Mouse (Mus musculus): Measurements from ENCODE around the gene Txndc11. TPM values are rescaled to one million over a fixed set of nuclear protein-coding genes. Genes with fewer than 3 reads are reported as not detected.

The Txndc11 gene
- polyA plus RNA-seq, 1 experiment from 2014 or later: 13.8 TPM

- Histone ChIP-seq H3K27ac (ENCODE audit: low read length) (no peak overlapping the region), H3K27me3 (ENCODE audit: control insufficient read depth, insufficient read depth, low read depth, low read length) (no peaks in the 10 kb centered on the region), H3K9me3 (replicated peaks; ENCODE audit: control insufficient read depth, low read length) (no peaks in the 10 kb centered on the region), H3K36me3 (ENCODE audit: control insufficient read depth, insufficient read depth) (peaks cover 23% of the 10 kb centered on the region; the same call in 1 of the 2 replicates), H3K4me3 (ENCODE audit: low read depth, low read length) (no peak overlapping the region), H3K9ac (ENCODE audit: low read depth, low read length) (no peak overlapping the region), H3K4me2 (ENCODE audit: low read depth, low read length) (no peak overlapping the region), H3K4me1 (ENCODE audit: control insufficient read depth, low read depth, low read length) (peaks cover 3% of the 10 kb centered on the region)
- 66% methylated on average over 10 of the region's 10 CpGs for WGBS (ENCODE audit: insufficient replicate concordance)
- ATAC-seq (ENCODE audit: low read depth): no peak
Measured at GRCm38 (mm10) chr16:11090836-11091570, 43.4 kb downstream of the Txndc11 start.

- ATAC-seq (ENCODE audit: low read depth): no peak
- Histone ChIP-seq H3K4me2 (ENCODE audit: low read depth, low read length) (no peak overlapping the region), H3K4me3 (ENCODE audit: low read depth, low read length) (no peak overlapping the region), H3K4me1 (ENCODE audit: control insufficient read depth, low read depth, low read length) (no peaks in the 10 kb centered on the region), H3K36me3 (ENCODE audit: control insufficient read depth, insufficient read depth) (peaks cover 35% of the 10 kb centered on the region), H3K9ac (ENCODE audit: low read depth, low read length) (no peak overlapping the region), H3K27ac (ENCODE audit: low read length) (no peak overlapping the region), H3K27me3 (ENCODE audit: control insufficient read depth, insufficient read depth, low read depth, low read length) (no peaks in the 10 kb centered on the region), H3K9me3 (replicated peaks; ENCODE audit: control insufficient read depth, low read length) (no peaks in the 10 kb centered on the region)
- WGBS (ENCODE audit: insufficient replicate concordance): 82% methylated on average over 5 of the region's 5 CpGs
Measured at GRCm38 (mm10) chr16:11086856-11087588, 47.4 kb downstream of the Txndc11 start.

- Histone ChIP-seq H3K4me1 (ENCODE audit: control insufficient read depth, low read depth, low read length) (no peaks in the 10 kb centered on the region), H3K27ac (ENCODE audit: low read length) (no peak overlapping the region), H3K36me3 (ENCODE audit: control insufficient read depth, insufficient read depth) (peaks cover 37% of the 10 kb centered on the region), H3K4me2 (ENCODE audit: low read depth, low read length) (no peak overlapping the region), H3K4me3 (ENCODE audit: low read depth, low read length) (no peak overlapping the region), H3K9ac (ENCODE audit: low read depth, low read length) (no peak overlapping the region), H3K9me3 (replicated peaks; ENCODE audit: control insufficient read depth, low read length) (no peaks in the 10 kb centered on the region), H3K27me3 (ENCODE audit: control insufficient read depth, insufficient read depth, low read depth, low read length) (no peaks in the 10 kb centered on the region)
- 75% methylated on average over 3 of the region's 3 CpGs for WGBS (ENCODE audit: insufficient replicate concordance)
- no peak for ATAC-seq (ENCODE audit: low read depth)
Measured at GRCm38 (mm10) chr16:11086299-11086698, 48.2 kb downstream of the Txndc11 start.

- Histone ChIP-seq H3K4me3 (ENCODE audit: low read depth, low read length) (no peak overlapping the region), H3K9me3 (replicated peaks; ENCODE audit: control insufficient read depth, low read length) (no peaks in the 10 kb centered on the region), H3K9ac (ENCODE audit: low read depth, low read length) (no peak overlapping the region), H3K36me3 (ENCODE audit: control insufficient read depth, insufficient read depth) (peaks cover 37% of the 10 kb centered on the region), H3K4me2 (ENCODE audit: low read depth, low read length) (no peak overlapping the region), H3K27ac (ENCODE audit: low read length) (no peak overlapping the region), H3K27me3 (ENCODE audit: control insufficient read depth, insufficient read depth, low read depth, low read length) (no peaks in the 10 kb centered on the region), H3K4me1 (ENCODE audit: control insufficient read depth, low read depth, low read length) (no peaks in the 10 kb centered on the region)
- 76% methylated on average over 8 of the region's 8 CpGs for WGBS (ENCODE audit: insufficient replicate concordance)
- ATAC-seq (ENCODE audit: low read depth): no peak
Measured at GRCm38 (mm10) chr16:11084181-11084580, 50.3 kb downstream of the Txndc11 start.

GRCm38 (mm10) chr16:11078216-11078869, 56.1 kb downstream of the Txndc11 start:
- no peaks in the 10 kb centered on the region for H3K9me3 ChIP-seq (replicated peaks; ENCODE audit: control insufficient read depth, low read length)
- no peak overlapping the region for H3K27ac ChIP-seq (ENCODE audit: low read length)
- H3K4me3 ChIP-seq (ENCODE audit: low read depth, low read length): no peak overlapping the region
- 11% methylated on average over 3 of the region's 3 CpGs for WGBS (ENCODE audit: insufficient replicate concordance)
- H3K36me3 ChIP-seq (ENCODE audit: control insufficient read depth, insufficient read depth): peaks cover 39% of the 10 kb centered on the region
- no peak overlapping the region for H3K4me2 ChIP-seq (ENCODE audit: low read depth, low read length)
- H3K4me1 ChIP-seq (ENCODE audit: control insufficient read depth, low read depth, low read length): no peaks in the 10 kb centered on the region; the same call in 1 of the 2 replicates
- no peak for ATAC-seq (ENCODE audit: low read depth)
- no peak overlapping the region for H3K9ac ChIP-seq (ENCODE audit: low read depth, low read length)
- H3K27me3 ChIP-seq (ENCODE audit: control insufficient read depth, insufficient read depth, low read depth, low read length): no peaks in the 10 kb centered on the region

GRCm38 (mm10) chr16:11077601-11078201, 56.7 kb downstream of the Txndc11 start:
- no peaks in the 10 kb centered on the region for H3K27me3 ChIP-seq (ENCODE audit: control insufficient read depth, insufficient read depth, low read depth, low read length)
- H3K4me3 ChIP-seq (ENCODE audit: low read depth, low read length): no peak overlapping the region
- no peak overlapping the region for H3K27ac ChIP-seq (ENCODE audit: low read length)
- H3K36me3 ChIP-seq (ENCODE audit: control insufficient read depth, insufficient read depth): peaks cover 39% of the 10 kb centered on the region
- no peak for ATAC-seq (ENCODE audit: low read depth)
- no peaks in the 10 kb centered on the region; the same call in 1 of the 2 replicates for H3K4me1 ChIP-seq (ENCODE audit: control insufficient read depth, low read depth, low read length)
- H3K9ac ChIP-seq (ENCODE audit: low read depth, low read length): no peak overlapping the region
- WGBS (ENCODE audit: insufficient replicate concordance): 82% methylated on average over 9 of the region's 9 CpGs
- no peak overlapping the region for H3K4me2 ChIP-seq (ENCODE audit: low read depth, low read length)
- no peaks in the 10 kb centered on the region for H3K9me3 ChIP-seq (replicated peaks; ENCODE audit: control insufficient read depth, low read length)

GRCm38 (mm10) chr16:11073060-11073459, 61.4 kb downstream of the Txndc11 start:
- no peak overlapping the region for H3K4me2 ChIP-seq (ENCODE audit: low read depth, low read length)
- H3K9me3 ChIP-seq (replicated peaks; ENCODE audit: control insufficient read depth, low read length): no peaks in the 10 kb centered on the region
- no peak overlapping the region for H3K4me3 ChIP-seq (ENCODE audit: low read depth, low read length)
- peaks cover 16% of the 10 kb centered on the region for H3K36me3 ChIP-seq (ENCODE audit: control insufficient read depth, insufficient read depth)
- 67% methylated on average over 6 of the region's 6 CpGs for WGBS (ENCODE audit: insufficient replicate concordance)
- peaks cover 7% of the 10 kb centered on the region for H3K4me1 ChIP-seq (ENCODE audit: control insufficient read depth, low read depth, low read length)
- no peak for ATAC-seq (ENCODE audit: low read depth)
- no peak overlapping the region for H3K9ac ChIP-seq (ENCODE audit: low read depth, low read length)
- no peak overlapping the region for H3K27ac ChIP-seq (ENCODE audit: low read length)
- H3K27me3 ChIP-seq (ENCODE audit: control insufficient read depth, insufficient read depth, low read depth, low read length): peaks cover 5% of the 10 kb centered on the region

GRCm38 (mm10) chr16:11072454-11072853, 62.0 kb downstream of the Txndc11 start:
- no peak overlapping the region for H3K4me3 ChIP-seq (ENCODE audit: low read depth, low read length)
- peaks cover 11% of the 10 kb centered on the region for H3K27me3 ChIP-seq (ENCODE audit: control insufficient read depth, insufficient read depth, low read depth, low read length)
- peaks cover 12% of the 10 kb centered on the region for H3K36me3 ChIP-seq (ENCODE audit: control insufficient read depth, insufficient read depth)
- H3K4me1 ChIP-seq (ENCODE audit: control insufficient read depth, low read depth, low read length): peaks cover 7% of the 10 kb centered on the region
- no peak for ATAC-seq (ENCODE audit: low read depth)
- no peak overlapping the region for H3K4me2 ChIP-seq (ENCODE audit: low read depth, low read length)
- H3K9ac ChIP-seq (ENCODE audit: low read depth, low read length): no peak overlapping the region
- H3K9me3 ChIP-seq (replicated peaks; ENCODE audit: control insufficient read depth, low read length): no peaks in the 10 kb centered on the region
- WGBS (ENCODE audit: insufficient replicate concordance): 69% methylated on average over 8 of the region's 8 CpGs
- no peak overlapping the region for H3K27ac ChIP-seq (ENCODE audit: low read length)
